ENCODE assay signal across 20 mouse cellular contexts in genomic region chr11:11987233-11987632, GRCm38 (mm10). TPM values are rescaled to one million over a fixed set of nuclear protein-coding genes. Genes with fewer than 3 reads are reported as not detected.
"Had no signal": no experiment of that assay in that cellular context is flagged by ENCODE, and none has a peak within 500 bp of the region (broad histone marks: within the 10 kb centered on the region; RNA-seq: fewer than 3 reads in every experiment).

No protein-coding gene starts in this region.

- H3K9me3 ChIP-seq: lung, embryonic 15.5 days; midbrain, embryonic 12.5 days; neural tube, embryonic 12.5 days; stomach, embryonic 15.5 days had no signal

- H3K4me1 ChIP-seq: midbrain, embryonic 12.5 days; neural tube, embryonic 12.5 days; stomach, embryonic 15.5 days had no signal

- H3K4me2 ChIP-seq: lung, embryonic 15.5 days; midbrain, embryonic 12.5 days; neural tube, embryonic 12.5 days; stomach, embryonic 15.5 days had no signal

- DNase-seq: liver, postnatal 0 days; lung, adult 2 months; lung, postnatal 14 days; lung, postnatal 36 days; midbrain, embryonic 14.5 days; right cerebral cortex, postnatal 14 days; thymus, adult 2 months; thymus, postnatal 25 days; thymus, postnatal 4 days had no signal

- ATAC-seq: liver, postnatal 0 days; lung, postnatal 0 days; midbrain, embryonic 16.5 days had no signal

- H3K27me3 ChIP-seq: lung, embryonic 15.5 days; midbrain, embryonic 12.5 days; neural tube, embryonic 12.5 days; stomach, embryonic 15.5 days had no signal

- H3K36me3 ChIP-seq: lung, embryonic 15.5 days; midbrain, embryonic 12.5 days; neural tube, embryonic 12.5 days; stomach, embryonic 15.5 days had no signal

- H3K27ac ChIP-seq: lung, embryonic 15.5 days; macrophage; midbrain, embryonic 12.5 days; neural tube, embryonic 12.5 days; stomach, embryonic 15.5 days; stomach, postnatal 0 days had no signal

- H3K4me3 ChIP-seq: lung, embryonic 15.5 days; megakaryocyte, embryonic 14.5 days; midbrain, embryonic 12.5 days; neural tube, embryonic 12.5 days; stomach, embryonic 15.5 days had no signal

- H3K9ac ChIP-seq: liver, postnatal 0 days; lung, embryonic 15.5 days; midbrain, embryonic 12.5 days; neural tube, embryonic 12.5 days; stomach, embryonic 15.5 days had no signal

RNA-seq across cellular contexts. Expression of gene Grb10, which starts 51.2 kb away (rescaled TPM):
- total RNA-seq: monocyte, adult 5-6 weeks; neutrophil, adult 5-6 weeks had no signal
- polyA plus RNA-seq: macrophage had no signal
